Mouse (Mus musculus) NIH3T3 (cell line): ENCODE measurements around the gene Gm17581.

Source experiments
- DNase-seq: peaks from one replicate; pipeline ENCODE4 v3.0.0-alpha.2; 2012; ENCODE audit warnings: low read depth

The Gm17581 gene

DNA sequence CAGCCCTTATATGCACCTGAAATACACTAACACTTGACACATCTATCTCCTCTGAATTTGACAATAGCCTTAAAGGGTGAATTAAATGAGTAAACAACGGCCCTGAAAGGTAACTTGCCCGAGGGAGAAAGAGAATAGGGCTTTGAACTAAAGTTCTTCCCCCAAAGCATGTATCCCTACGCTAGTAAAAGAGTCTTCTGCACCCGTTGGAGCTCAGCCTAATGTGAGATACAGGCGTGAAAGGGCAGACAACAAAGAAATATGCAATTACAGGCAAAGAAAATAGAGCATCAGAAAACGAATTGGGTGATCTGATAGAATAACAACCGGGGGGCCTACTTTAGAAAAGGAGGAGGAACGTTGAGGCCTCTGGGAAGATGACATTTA is 44.3 kb downstream of the Gm17581 start:
- peak; percentile 39 for DNase-seq

DNA sequence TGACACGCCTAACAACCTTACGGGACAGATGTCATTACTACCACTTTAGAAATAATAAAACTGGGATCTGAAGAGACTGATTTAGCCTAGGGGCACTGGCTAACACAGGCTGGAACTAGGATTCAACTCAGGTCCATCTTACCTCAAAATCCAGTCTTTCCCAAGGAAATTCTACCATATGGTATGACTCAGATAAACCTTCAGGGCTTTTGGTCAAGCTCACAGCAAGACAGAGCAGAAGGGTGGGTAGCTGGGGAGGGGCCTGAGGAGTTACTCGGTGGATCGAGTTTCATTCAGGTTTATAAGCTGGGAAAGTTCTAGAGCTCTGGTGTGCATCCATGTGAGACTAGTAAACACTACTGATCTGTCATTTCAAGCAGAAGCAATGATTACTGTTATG is 46.5 kb downstream of the Gm17581 start:
- peak; percentile 37 for DNase-seq

DNA sequence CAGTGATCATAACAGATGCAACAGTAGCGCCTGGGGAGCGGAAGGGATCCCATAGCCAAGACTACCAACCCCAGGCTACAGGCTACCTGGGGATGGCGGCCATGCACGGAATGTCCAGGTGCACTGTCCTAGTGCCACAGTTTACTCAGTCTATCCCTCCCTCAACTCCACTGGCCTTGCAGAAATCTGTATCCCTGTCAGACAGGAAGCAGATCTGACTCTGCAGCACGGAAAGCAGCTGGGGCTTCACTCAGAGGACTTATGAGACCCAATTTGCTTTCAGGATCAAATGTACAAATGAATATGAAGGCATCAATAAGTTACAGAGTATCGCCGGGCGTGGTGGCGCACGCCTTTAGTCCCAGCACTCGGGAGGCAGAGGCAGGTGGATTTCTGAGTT is 47.9 kb downstream of the Gm17581 start:
- DNase-seq: no peak

DNA sequence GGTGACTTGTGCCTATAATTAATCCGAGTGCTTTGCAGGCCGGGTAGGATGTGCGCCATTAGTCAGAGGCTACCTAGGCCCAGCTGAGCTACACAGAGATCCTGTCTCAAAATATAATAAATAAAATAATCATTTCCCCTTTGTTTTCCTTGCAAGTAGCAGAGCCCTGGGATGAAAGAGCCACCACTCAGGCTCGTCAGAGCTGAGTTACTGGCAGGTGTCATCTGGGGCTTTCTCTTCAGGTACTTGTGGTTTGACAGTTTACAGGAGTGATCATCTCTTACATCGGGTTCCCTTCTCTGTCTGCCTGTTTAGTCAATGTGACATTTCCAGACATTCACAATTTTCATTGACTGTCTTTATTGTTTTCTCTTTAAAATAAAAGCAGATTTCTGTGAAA is 49.1 kb downstream of the Gm17581 start:
- no peak for DNase-seq
